8 mouse cellular contexts compared by ENCODE assay signal in the genomic region with DNA sequence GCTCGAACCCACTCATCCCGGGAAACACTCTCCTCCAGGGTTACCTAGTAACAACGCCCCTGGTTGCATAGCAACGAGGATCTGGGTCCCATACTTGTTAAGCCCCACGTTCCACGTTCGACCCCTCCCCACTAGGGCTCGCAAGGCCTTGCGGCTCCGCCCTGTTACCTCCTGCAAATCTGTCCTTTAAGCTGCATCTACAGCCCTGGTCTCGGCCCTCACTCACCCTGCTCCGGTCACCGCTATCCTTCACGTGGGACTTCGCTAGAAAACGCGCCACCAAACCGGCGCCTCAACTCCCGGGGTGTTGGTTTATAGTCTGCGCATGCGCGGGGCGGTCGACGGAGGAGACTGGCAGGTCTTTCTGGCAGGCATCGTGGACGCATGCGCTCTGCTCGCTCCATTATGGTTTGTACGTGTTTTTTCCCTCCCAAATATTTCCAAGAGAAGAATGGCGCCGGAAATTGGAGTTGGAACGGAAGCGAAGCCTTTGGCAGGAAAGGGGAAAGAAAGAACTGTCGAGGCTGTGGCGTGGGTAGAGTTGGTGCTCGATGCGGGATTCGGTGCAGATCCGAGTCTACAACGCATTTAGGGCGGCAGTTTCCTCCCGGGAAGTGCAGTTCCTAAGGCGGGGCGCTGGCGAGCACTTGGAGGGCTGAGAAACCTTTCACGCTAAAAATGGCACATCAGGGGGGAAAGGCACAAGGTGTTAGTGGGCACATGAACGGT. TPM values are rescaled to one million over a fixed set of nuclear protein-coding genes. Genes with fewer than 3 reads are reported as not detected.
DNase-seq lines count a peak whose midpoint lies in the region; ATAC-seq and TF ChIP-seq lines count a peak whose summit lies in the region.

A gene (minus strand): TSS at position 576 of the 729 bp plus-strand sequence.

- H3K9me3 ChIP-seq in hindbrain, postnatal 0 days (ENCODE audit: low read length), result peaks cover 2% of the 10 kb centered on the region; the same call in 1 of the 2 replicates

- peak within 1 kb of the TSS; percentile 66 for H3K9ac ChIP-seq in hindbrain, postnatal 0 days (replicated peaks; ENCODE audit: low read length)

- no peaks in the 10 kb centered on the region for H3K36me3 ChIP-seq in hindbrain, postnatal 0 days (ENCODE audit: insufficient read depth, low read length)

- peak within 1 kb of the TSS; percentile 96 for H3K27ac ChIP-seq in gastrocnemius, adult 2 months
- H3K27ac ChIP-seq in hindbrain, postnatal 0 days, result peak within 1 kb of the TSS; percentile 98
- H3K27ac ChIP-seq in left cerebral cortex, adult 2 months, result peak within 1 kb of the TSS; percentile 94

- intact Hi-C loops in gastrocnemius, adult 2 months (cut with DNase I), result loop anchor here (1.0 kb wide), 1 partner anchor 14 kb away; a partner anchor contains a TSS
- intact Hi-C loops in left cerebral cortex, adult 2 months (cut with DNase I), result loop anchor here (1.0 to 2.0 kb wide), 2 partner anchors 14 to 167 kb away; a partner anchor contains a TSS

- H3K4me3 ChIP-seq in gastrocnemius, adult 2 months, result peak within 1 kb of the TSS; percentile 95
- peak within 1 kb of the TSS; percentile 66 for H3K4me3 ChIP-seq in hindbrain, postnatal 0 days (ENCODE audit: low read length)
- H3K4me3 ChIP-seq in left cerebral cortex, adult 2 months, result peak within 1 kb of the TSS; percentile 73

- ATAC-seq in hindbrain, postnatal 0 days, result peak; percentile 94
- ATAC-seq in megakaryocyte, adult 5-6 weeks (ENCODE audit: poor library complexity, severe bottlenecking), result peak; percentile 68

- under 1% methylated on average over 49 of the region's 49 CpGs for WGBS in hindbrain, postnatal 0 days

- no peaks in the 10 kb centered on the region for H3K27me3 ChIP-seq in hindbrain, postnatal 0 days (ENCODE audit: insufficient read depth, low read length)

- peak; percentile 43 for TF ChIP-seq CTCF in gastrocnemius, adult 2 months (IDR thresholded peaks at IDR 0.05)
- peak; percentile 61 for TF ChIP-seq CTCF in hindbrain, postnatal 0 days (IDR thresholded peaks at IDR 0.05; ENCODE audit: low read depth)
- peak; percentile 27 for TF ChIP-seq CTCF in left cerebral cortex, adult 2 months (IDR thresholded peaks at IDR 0.05)

- DNase-seq in WW6 (ENCODE audit: low read depth, low spot score), result peak; percentile 75
- peak; percentile 79 to 91 for DNase-seq in cerebellum, postnatal 4 days (ENCODE audit: low spot score in 2 of 2)
- DNase-seq in gastrocnemius, adult 2 months, result peak; percentile 97
- peak; percentile 98 for DNase-seq in hindbrain, postnatal 0 days (ENCODE audit: low spot score)
- peak; percentile 89 to 91 for DNase-seq in left cerebral cortex, adult 2 months (ENCODE audit: extremely low spot score in 1 of 2, low spot score in 2 of 2)
- DNase-seq in right cerebral cortex, adult 2 months (ENCODE audit: low spot score in 2 of 2), result peak; percentile 91 to 93
- DNase-seq in urinary bladder, postnatal 14 days (ENCODE audit: low spot score), result peak; percentile 95

- peaks cover 18% of the 10 kb centered on the region for H3K4me1 ChIP-seq in hindbrain, postnatal 0 days (ENCODE audit: insufficient read depth, low read length)

- peak within 1 kb of the TSS; percentile 91 for H3K4me2 ChIP-seq in hindbrain, postnatal 0 days (ENCODE audit: low read depth, low read length)

RNA-seq across cellular contexts. Expression of the gene that starts here (rescaled TPM):
- total RNA-seq in gastrocnemius, adult 2 months (2021), result 100 to 1,000 TPM; 227 to 255 TPM
- 25.3 and 27.9 TPM in 2 replicates for total RNA-seq in hindbrain, postnatal 0 days (2014; rRNA removed)
- polyA plus RNA-seq in hindbrain, postnatal 0 days (2015; fragmentation: Nextera tagmentation; extraction: Ambion mirVana), result 35.1 and 37.4 TPM in 2 replicates
- total RNA-seq in left cerebral cortex, adult 2 months (2021), result 10 to 100 TPM; 49.5 to 50.2 TPM
- total RNA-seq in megakaryocyte, adult 5-6 weeks (2015), result 76.9 and 81.2 TPM in 2 replicates
- 74.7 and 80.9 TPM in 2 replicates for total RNA-seq in megakaryocyte, adult 5-6 weeks (2017)

Comparison
In these comparisons a context has a peak if more than half of its experiments do, and no peak if none do; other contexts are left out.
1. Peak in every context shown above with its lines: DNase-seq, ATAC-seq, H3K4me3 ChIP-seq and H3K27ac ChIP-seq.